Mouse (Mus musculus) cerebellum, adult 11 months (tissue): ENCODE results near the gene Gm20662.

Experiments
- DNase-seq: peaks from one replicate; pipeline ENCODE4 v3.0.0; 2022

The Gm20662 gene

DNA sequence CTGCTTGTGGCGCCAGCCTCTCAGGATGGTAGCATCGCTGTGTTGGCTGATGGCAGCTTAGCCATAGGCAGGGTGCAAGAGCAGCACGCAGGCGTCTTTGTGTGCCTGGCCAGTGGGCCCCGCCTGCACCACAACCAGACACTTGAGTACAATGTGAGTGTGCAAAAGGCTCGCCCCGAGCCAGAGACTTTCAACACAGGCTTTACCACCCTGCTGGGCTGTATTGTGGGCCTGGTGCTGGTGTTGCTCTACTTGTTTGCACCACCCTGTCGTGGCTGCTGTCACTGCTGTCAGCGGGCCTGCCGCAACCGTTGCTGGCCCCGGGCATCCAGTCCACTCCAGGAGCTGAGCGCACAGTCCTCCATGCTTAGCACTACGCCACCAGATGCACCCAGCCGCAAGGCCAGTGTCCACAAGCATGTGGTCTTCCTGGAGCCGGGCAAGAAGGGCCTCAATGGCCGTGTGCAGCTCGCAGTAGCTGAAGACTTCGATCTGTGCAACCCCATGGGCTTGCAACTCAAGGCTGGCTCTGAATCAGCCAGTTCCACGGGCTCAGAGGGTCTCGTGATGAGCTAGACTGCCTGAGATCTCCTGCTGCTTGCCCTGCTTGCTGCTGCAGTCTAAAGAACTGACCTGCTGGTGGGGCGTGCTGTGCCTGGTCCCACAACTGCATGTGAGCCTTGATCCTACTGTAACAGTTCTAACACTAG, 58.3 kb downstream of the Gm20662 start:
- DNase-seq = peak; percentile 17

- DNase-seq = no peak
Observed at GRCm38 (mm10) chr9:108055061-108055460, 58.9 kb downstream of the Gm20662 start.

DNA sequence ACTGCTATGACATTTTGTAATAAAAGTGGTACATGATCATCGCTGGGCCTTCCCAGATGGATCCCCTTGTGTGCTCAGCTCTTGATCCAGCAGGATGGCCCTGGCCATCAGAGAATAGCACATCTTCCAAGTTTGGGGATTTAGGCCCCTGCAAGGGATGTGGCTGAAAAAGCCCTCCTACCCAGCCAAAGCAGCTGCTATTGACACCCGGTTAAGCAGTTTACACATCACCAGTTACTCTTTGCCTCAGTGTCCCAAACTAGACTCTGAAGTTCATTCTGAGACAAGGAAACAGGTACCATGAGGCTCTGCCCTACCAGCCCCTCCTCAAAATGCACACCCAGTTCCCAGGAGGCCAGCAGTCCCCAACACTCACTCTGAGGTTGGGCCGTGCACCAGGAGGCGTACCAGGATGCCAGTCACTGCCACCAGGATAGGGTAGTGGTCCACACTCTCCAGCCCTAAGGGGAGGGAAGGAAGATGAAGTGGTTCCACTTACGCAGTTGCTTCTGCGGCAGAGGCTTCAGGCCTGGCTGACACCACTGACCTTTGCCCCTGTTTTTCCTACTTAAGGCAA, 59.6 kb downstream of the Gm20662 start:
- DNase-seq = no peak

GRCm38 (mm10) chr9:108056361-108057261, 60.5 kb downstream of the Gm20662 start:
- peak; percentile 10 for DNase-seq

GRCm38 (mm10) chr9:108057262-108057562, 61.1 kb downstream of the Gm20662 start:
- DNase-seq = no peak

DNA sequence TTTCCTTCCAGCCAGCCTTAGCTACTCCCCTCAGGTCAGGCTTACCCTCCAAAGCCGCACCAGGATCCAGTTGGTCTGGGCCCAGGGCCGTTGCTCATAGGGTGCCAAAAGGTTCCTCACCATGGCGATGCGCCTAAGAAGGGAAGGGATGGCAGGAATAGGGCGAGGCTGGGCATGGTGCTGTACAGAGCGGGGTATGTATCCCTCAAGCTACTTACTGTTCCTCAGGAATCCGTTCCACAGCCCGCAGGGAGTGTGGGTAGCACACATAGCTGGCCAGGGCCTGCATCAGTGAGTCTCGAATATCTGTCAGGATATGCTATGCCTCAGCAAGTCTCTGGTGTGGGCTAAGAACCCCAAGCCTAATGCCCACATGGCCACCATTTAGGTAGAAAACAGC, 62.1 kb downstream of the Gm20662 start:
- peak; percentile 16 for DNase-seq

GRCm38 (mm10) chr9:108062142-108062541, 66.0 kb downstream of the Gm20662 start:
- no peak for DNase-seq

GRCm38 (mm10) chr9:108063361-108063760, 67.2 kb downstream of the Gm20662 start:
- no peak for DNase-seq

GRCm38 (mm10) chr9:108065491-108066011, 69.4 kb downstream of the Gm20662 start:
- DNase-seq = peak; percentile 78

DNA sequence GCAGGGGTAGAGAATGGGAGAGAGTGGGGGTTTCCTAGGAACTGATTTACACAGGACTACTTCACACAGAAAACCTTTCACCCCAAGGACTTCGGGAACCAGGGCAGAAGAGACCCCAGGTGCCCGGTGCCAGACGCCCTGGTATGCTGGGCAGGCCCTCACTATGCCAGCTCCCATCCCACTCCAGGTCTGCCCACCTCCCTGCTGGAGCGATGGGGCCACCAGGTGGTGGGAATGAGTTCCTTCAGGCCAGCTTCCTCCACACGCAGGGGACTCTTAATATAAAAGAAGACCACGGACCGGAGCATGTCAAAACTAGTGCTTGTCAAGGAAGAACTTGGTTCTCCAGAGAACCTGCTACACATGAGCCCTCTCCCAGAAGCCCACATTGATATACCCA, 71.0 kb downstream of the Gm20662 start:
- no peak for DNase-seq

DNA sequence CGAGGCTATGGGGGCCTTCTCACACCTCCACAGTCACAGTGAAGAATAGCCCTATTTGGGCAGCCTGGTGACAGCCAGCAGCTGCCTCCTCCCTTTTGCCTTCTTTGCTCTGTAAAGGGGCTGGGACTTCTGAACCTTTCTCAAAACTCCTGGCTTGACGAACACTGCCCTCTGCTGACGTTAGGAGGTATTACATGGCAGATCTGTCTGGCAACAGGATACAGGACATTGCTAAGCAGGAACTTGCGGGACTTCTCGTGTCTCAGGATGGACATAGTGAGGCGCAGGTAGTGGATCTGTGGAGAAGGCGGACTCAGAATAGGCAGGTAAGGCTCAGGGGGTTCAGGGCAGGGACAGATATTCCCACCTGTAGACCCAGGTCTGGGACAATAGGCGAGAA, 71.8 kb downstream of the Gm20662 start:
- peak; percentile 87 for DNase-seq

DNA sequence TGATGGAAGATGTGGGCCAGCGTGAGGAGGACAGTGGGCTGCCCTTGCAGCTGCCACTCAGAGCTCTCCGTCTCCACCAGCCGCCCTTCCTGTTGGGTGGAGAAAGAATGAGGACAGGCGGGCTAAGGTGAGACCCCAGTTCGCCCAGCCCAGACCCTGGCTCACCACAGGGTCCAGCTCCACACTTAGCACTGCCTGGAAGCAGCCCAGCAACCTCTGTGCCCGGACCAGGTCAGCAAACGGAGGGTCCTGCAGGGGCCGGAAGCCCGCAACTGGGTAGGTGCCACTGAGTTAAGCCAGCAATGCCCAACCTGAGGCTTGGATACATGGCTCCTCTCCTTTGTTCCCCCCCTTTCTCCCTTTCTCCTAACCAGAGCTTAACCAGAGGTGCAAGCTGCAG, 72.9 kb downstream of the Gm20662 start:
- DNase-seq = no peak

DNA sequence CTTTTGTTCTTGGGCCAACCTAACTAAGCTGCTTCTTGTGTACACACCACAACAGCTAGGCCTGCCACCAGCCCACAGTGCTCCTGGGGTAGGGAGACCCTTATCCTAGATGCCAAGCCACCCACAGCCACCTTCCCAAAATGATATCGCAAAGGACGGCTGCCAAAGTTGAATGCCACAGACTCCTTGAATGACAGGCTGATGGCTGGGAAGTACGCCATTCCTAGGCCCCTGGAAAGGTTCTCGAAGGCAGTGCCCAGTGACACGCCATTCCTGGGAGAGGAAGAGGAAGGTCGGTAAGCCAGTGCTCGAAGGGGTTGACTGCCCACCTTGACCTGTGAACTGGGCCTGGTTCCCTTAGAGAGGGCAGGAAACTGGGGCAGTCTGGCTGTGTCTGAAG, 73.4 kb downstream of the Gm20662 start:
- no peak for DNase-seq

GRCm38 (mm10) chr9:108071801-108072200, 75.7 kb downstream of the Gm20662 start:
- DNase-seq = no peak

- DNase-seq = no peak
Observed at GRCm38 (mm10) chr9:108072481-108072924, 76.4 kb downstream of the Gm20662 start.

DNA sequence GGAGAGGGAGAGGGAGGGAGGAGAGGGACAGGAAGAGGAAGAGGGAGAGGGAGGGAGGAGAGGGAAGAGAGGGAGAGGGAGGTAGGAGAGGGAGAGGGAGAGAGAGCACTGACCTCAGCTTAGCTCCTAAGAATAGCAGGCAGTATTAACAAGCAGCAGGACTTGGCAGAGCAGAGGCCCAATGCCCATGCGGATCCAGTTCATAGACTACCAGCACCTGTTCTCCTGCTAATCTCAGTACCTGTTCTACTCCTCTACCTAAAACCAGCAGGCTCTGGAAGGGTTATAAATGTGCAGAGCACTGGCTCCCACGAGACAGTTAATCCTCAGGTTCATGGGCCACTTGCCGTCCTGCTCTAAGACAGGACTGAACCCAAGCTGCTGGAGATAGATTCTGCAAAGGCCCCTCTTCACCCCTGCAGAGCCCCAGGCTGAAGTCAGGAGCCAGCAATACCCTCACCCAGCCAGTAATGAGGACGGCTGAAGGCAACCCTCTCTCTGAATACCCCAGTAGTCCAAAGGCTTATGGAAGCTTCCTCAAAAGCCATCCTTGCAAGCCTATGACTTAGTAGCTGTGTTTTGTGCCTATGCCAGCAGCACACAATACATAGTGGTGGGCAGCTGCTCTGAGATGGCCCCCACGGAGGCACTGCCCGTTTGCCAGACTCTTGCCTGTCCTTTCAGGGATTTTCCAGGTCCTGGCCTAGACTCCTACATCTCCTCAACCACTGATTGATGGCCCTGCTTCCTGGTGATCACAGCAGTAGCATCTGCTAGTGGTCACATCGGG, 77.2 kb downstream of the Gm20662 start:
- DNase-seq = peak; percentile 85

DNA sequence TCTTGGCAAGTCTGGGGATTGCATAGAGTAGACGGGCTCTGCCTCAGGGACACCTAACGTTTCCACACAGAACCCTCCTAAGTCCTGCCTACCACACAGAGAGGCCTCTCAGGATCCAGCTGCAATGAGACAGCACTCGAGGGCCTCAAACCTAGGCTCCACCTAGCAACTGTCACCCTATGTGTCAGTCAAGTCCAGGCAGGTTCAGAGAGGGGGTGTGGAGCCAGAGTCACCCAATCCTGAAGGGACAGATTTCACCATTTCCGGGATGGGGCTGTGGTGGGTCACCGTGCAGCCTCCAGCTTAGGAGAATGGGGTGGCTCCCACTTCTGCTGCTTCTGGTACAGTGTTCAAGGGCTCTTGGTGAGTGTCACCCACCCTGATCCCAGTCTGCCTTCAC, 84.0 kb downstream of the Gm20662 start, which contains the start of gene Mst1:
Mst1 (plus strand) TSS at position 269 of the 400 bp plus-strand sequence.
- DNase-seq = no peak

DNA sequence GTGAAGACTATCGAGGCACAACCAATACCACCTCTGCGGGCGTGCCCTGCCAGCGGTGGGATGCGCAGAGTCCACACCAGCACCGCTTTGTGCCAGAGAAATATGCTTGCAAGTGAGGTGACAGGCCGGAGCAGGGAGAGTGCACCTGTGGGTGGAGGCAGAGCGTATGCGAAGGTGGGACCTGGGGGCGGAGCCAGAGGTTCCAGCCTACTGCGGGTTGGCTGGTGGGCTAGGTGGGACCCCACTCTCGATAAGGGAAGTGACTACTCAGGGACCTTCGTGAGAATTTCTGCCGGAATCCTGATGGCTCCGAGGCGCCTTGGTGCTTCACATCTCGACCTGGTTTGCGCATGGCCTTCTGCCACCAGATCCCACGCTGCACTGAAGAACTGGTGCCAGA, 86.4 kb downstream of the Gm20662 start:
- DNase-seq = no peak

GRCm38 (mm10) chr9:108082988-108083431, 86.9 kb downstream of the Gm20662 start, which contains the start of gene Rnf123:
Gene Rnf123, minus strand, starts transcription at chr9:108083346.
- DNase-seq = no peak

- no peak for DNase-seq
Observed at GRCm38 (mm10) chr9:108083561-108083960, 87.4 kb downstream of the Gm20662 start.

DNA sequence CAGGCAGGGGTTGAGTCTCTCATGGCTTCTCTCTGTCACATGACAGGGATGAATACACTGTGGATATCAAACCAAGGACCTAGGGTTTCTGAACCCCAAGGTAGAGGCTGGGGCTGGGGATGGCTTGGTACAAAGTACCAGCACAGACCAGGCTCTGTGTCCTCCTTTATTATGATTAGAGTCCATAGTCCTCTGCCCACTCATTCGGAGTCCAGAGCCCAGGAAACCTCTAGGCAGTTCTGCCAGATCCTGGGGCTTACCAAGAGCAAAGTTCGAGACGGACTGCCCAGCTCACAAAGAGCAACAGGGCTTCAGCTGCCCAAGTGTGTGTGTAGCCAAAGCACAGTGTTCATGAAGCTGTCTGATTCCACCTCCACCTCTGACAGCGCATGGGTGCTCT, 89.1 kb downstream of the Gm20662 start:
- DNase-seq = no peak

DNA sequence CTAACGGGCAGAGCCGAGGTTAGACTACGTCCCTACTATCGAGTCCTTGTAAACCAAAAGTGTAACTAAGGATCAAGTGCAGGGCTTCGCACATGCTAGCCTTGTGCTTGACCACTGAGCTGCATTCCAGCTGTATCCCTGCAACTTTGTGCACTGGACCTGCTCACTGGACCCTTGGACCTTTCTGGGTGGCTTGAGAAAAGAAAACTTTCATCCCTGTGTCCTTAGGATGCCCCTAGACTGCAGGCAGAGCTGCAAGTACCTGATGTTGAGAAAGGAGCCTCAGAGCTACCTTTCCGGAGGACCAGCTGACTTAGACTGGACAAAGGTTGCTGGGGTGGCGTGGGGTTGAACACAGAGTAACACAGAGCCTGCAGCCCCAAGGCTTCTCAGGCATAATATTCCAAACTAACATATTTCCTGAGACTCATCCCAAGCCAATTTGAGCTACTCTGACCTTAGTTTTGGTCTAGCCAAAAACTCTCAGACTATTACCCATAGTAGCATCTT, 94.5 kb downstream of the Gm20662 start:
- no peak for DNase-seq
